Mouse (Mus musculus): ENCODE measurements around the gene Pycard. TPM values are rescaled to one million over a fixed set of nuclear protein-coding genes. Genes with fewer than 3 reads are reported as not detected.

Pycard gene
- 74.4 and 124 TPM in 2 replicates for polyA plus RNA-seq (2015; fragmentation: Nextera tagmentation; extraction: Ambion mirVana)

DNA sequence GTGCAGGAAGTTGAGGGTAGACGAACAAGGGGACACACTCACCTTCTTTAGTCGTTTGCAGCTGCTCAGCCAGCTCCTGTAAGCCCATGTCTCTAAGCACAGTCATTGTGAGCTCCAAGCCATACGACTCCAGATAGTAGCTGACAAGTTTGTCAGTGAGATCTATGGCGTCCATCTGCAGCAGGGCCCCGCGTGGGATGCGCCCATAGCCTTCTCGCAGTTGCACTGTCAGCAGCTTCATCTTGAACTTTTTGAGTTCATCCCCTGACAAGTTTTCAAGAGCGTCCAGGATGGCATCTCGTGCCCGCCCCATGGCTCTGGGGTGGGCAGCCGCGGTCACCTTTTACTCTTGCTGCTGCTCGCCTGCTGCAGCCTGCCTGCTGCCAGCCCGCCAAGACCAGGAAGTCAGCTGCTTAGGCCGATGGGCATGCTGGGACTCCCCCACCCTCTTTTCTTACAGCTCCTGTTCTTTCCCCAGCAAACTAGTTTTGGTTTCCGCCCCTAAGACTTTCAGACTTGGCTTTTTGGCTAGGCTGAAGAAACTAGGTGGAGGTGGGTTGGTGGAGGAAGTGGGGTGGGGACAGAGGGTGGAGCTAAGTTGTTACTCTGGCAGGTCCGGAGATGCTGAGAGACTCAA is at the start of gene Pycard:
Gene Pycard, minus strand, starts transcription at position 527 of the 637 bp plus-strand sequence.

DNA sequence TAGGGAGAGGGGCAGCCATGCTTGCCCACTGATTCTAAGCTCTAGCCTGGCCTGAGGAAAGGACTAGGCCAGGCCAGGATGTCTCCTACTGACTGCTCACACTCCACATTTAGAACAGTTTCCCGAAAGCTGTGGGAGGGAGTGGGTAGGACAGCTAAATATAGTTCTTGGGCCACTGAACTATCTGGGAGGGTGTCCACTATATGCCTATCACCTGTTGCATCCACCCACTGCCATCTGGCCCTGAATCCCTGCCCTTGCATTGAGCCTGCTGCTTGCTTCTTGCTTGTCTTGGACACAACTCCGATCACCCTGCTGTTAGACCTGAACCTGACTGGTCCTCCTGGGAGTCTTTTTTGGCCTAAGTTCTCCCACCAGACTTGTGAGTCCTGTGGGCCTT is 10.0 kb upstream of the Pycard start, which contains the start of gene Trim72:
Gene Trim72, plus strand, starts transcription at position 262 of the 400 bp plus-strand sequence.

DNA sequence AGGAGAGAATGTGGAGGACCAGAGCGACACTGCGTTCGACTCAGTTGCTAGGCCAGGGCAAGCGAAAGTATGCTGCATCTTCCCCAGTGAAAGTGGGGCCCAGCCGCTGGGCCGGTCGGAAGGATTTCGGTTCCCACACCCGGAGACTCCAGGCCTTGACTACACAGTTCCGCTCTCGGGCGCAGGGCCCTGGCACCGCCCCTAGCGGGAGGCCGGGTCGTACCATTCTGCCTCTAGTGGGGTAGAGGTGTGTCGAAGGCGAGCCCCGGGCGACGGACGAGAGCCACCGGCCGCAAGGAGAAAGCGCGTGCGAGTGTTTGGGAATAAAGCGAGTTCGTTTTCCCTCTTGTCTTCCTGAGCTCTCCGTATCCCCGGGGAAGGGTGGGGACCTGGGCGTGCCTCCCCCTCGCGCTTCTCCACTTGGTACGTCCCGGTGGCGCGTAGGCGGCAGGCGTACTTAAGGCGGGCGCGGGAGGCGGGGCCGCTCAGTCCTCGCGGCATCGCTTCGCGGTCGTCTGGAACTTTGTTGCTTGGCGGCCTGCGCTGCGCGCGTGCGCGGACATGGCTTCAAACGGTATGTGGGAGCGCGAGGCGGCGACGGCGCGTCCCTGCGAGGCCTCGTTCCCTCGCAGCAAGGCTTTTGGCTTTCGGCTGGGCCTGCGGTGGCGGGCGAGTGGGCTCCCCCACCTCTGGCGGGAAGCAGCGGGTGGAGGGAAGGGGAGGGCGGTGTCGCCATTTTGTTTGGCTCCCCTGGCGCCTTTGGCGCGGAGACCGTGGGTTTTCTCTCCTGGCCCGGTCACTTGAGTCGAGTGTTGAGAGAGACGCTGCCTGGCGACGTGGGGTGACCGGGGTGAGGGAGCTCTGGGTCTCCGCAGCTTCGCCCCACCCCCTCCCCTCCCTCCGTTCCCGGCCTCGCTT is 26.4 kb downstream of the Pycard start, which contains the start of gene Fus:
Gene Fus, plus strand, starts transcription at position 454 of the 918 bp plus-strand sequence.

DNA sequence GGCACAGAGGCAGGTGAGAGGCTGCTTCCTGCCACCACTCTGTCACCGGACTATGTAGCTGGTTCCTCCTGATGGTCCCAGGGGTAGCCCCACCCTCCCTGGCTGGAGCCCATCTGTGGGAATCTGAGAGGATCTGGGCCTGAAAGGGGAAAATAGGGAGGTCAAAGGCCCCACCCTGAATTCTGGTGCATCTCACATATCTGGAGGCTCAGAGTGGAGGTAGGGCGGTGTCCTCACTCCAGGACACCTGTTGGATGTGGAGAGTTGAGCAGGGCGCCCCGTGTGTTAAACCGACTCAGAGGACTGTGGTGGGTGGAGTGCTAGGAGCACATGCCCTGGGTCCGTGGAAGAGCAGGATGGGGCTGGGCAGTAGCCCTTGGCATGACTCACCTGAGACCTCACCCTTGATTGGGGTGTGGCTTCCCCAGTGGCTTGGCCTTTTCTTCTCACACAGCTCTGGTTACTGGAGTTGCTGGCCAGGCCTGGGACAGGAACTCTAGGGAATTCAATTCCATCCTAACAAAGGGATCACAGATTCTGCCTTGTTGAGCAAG is 47.1 kb downstream of the Pycard start, which contains the start of gene Prss36:
Gene Prss36, minus strand, starts transcription at position 256 of the 554 bp plus-strand sequence.

Other genes starting within 250 kb of the Pycard start
- 1.1 and 1.4 TPM in 2 replicates for gene Fbxl19, start 249.3 kb downstream of the Pycard start, polyA plus RNA-seq (2015; fragmentation: Nextera tagmentation; extraction: Ambion mirVana)
- 22.1 and 26.0 TPM in 2 replicates for gene Orai3, start 224.1 kb downstream of the Pycard start, polyA plus RNA-seq (2015; fragmentation: Nextera tagmentation; extraction: Ambion mirVana)
- gene Setd1a, start 217.2 kb downstream of the Pycard start, polyA plus RNA-seq (2015; fragmentation: Nextera tagmentation; extraction: Ambion mirVana), result 9.4 and 11.0 TPM in 2 replicates
- not detected in 2 replicates for gene Gm49388, start 208.3 kb downstream of the Pycard start, polyA plus RNA-seq (2015; fragmentation: Nextera tagmentation; extraction: Ambion mirVana)
- gene Hsd3b7, start 193.3 kb downstream of the Pycard start, polyA plus RNA-seq (2015; fragmentation: Nextera tagmentation; extraction: Ambion mirVana), result 26.7 and 37.8 TPM in 2 replicates
- 47.2 and 47.9 TPM in 2 replicates for gene Stx4a, start 169.6 kb downstream of the Pycard start, polyA plus RNA-seq (2015; fragmentation: Nextera tagmentation; extraction: Ambion mirVana)
- gene Stx1b, start 169.3 kb downstream of the Pycard start, polyA plus RNA-seq (2015; fragmentation: Nextera tagmentation; extraction: Ambion mirVana), result 0.67 and 1.3 TPM in 2 replicates
- gene Zfp646, start 117.6 kb downstream of the Pycard start, polyA plus RNA-seq (2015; fragmentation: Nextera tagmentation; extraction: Ambion mirVana), result 3.5 and 3.8 TPM in 2 replicates
- 6.5 and 6.9 TPM in 2 replicates for gene Zfp668, start 117.0 kb downstream of the Pycard start, polyA plus RNA-seq (2015; fragmentation: Nextera tagmentation; extraction: Ambion mirVana)
- 0.65 and 0.75 TPM in 2 replicates for gene Prss53, start 102.9 kb downstream of the Pycard start, polyA plus RNA-seq (2015; fragmentation: Nextera tagmentation; extraction: Ambion mirVana)
- not detected in 2 replicates for gene Gm21974, start 98.4 kb downstream of the Pycard start, polyA plus RNA-seq (2015; fragmentation: Nextera tagmentation; extraction: Ambion mirVana)
- 151 and 156 TPM in 2 replicates for gene Vkorc1, start 98.2 kb downstream of the Pycard start, polyA plus RNA-seq (2015; fragmentation: Nextera tagmentation; extraction: Ambion mirVana)
- gene Bckdk, start 89.8 kb downstream of the Pycard start, polyA plus RNA-seq (2015; fragmentation: Nextera tagmentation; extraction: Ambion mirVana), result 103 and 107 TPM in 2 replicates
- gene Kat8, start 81.4 kb downstream of the Pycard start, polyA plus RNA-seq (2015; fragmentation: Nextera tagmentation; extraction: Ambion mirVana), result 16.2 and 16.4 TPM in 2 replicates
- 27.0 and 30.7 TPM in 2 replicates for gene Prss8, start 63.8 kb downstream of the Pycard start, polyA plus RNA-seq (2015; fragmentation: Nextera tagmentation; extraction: Ambion mirVana)
- 7.0 and 8.1 TPM in 2 replicates for gene Prss36, start 47.1 kb downstream of the Pycard start, polyA plus RNA-seq (2015; fragmentation: Nextera tagmentation; extraction: Ambion mirVana)
- 172 TPM in 2 replicates for gene Fus, start 26.4 kb downstream of the Pycard start, polyA plus RNA-seq (2015; fragmentation: Nextera tagmentation; extraction: Ambion mirVana)
- gene Trim72, start 10.1 kb upstream of the Pycard start, polyA plus RNA-seq (2015; fragmentation: Nextera tagmentation; extraction: Ambion mirVana), result 0.10 and 0.20 TPM in 2 replicates
- gene Itgam, start 68.8 kb upstream of the Pycard start, polyA plus RNA-seq (2015; fragmentation: Nextera tagmentation; extraction: Ambion mirVana), result 5.6 and 33.1 TPM in 2 replicates
- 0.80 TPM in 1 of 2 replicates, not detected in the other for gene Gm49368, start 68.8 kb upstream of the Pycard start, polyA plus RNA-seq (2015; fragmentation: Nextera tagmentation; extraction: Ambion mirVana)
- gene Itgax, start 135.7 kb upstream of the Pycard start, polyA plus RNA-seq (2015; fragmentation: Nextera tagmentation; extraction: Ambion mirVana), result 0.07 and 0.29 TPM in 2 replicates
- not detected in 2 replicates for gene Itgad, start 160.5 kb upstream of the Pycard start, polyA plus RNA-seq (2015; fragmentation: Nextera tagmentation; extraction: Ambion mirVana)
- 0.26 TPM in 1 of 2 replicates, not detected in the other for gene Cox6a2, start 212.5 kb upstream of the Pycard start, polyA plus RNA-seq (2015; fragmentation: Nextera tagmentation; extraction: Ambion mirVana)
- gene Armc5, start 243.5 kb upstream of the Pycard start, polyA plus RNA-seq (2015; fragmentation: Nextera tagmentation; extraction: Ambion mirVana), result 14.9 and 15.4 TPM in 2 replicates
- 4.9 and 5.1 TPM in 2 replicates for gene 9130023H24Rik, start 244.2 kb upstream of the Pycard start, polyA plus RNA-seq (2015; fragmentation: Nextera tagmentation; extraction: Ambion mirVana)